Mouse (Mus musculus) thymus, adult 2 months (tissue): ENCODE data around the gene Tbx19.

Experiments
- CTCF ChIP-seq: fragments of 200-500 bp; IDR thresholded peaks from 2 replicates; pipeline ENCODE4 v1.5.1; 2012; ENCODE audit warnings: mild to moderate bottlenecking, control low read depth, low read length, moderate library complexity, borderline replicate concordance; ENCODE audit not compliant: control insufficient read depth, poor library complexity, insufficient read depth; ENCODE audit errors: extremely low read depth
- POLR2A ChIP-seq: fragments of 200-500 bp; IDR thresholded peaks from 2 replicates; pipeline ENCODE4 v1.6.1; 2012; ENCODE audit warnings: mild to moderate bottlenecking, low read length, control low read depth, moderate library complexity; ENCODE audit not compliant: control insufficient read depth, poor library complexity, insufficient read depth; ENCODE audit errors: extremely low read depth

DNA sequence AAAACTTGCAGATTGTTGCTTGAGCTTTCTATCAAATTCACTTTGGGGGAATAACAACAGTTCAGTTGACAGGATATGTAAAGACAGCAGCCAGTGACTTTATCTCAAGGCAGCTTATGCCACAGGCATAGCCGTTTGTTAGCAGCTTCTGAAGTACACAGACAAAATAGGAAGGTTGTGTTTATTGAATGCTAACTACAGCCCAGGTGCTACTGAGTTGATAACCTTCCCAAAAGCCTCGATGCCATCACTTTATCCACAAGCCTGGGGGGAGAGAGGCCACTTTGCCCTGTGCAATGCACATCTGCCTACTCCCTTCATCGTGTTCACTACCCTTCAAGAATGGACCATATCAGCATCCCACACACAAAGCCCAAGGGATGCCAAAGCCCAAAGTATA lies 20.3 kb downstream of the Tbx19 start:
- TF ChIP-seq POLR2A (no peak), CTCF (no peak)
